Mouse (Mus musculus): ENCODE data around the gene P2ry6. TPM values are rescaled to one million over a fixed set of nuclear protein-coding genes. Genes with fewer than 3 reads are reported as not detected.
A peak's percentile ranks its signal among the peaks of the same experiment; 100 is the strongest.

The P2ry6 gene
- polyA plus RNA-seq, 1 experiment from 2014 or later, result 4.3 TPM

DNA sequence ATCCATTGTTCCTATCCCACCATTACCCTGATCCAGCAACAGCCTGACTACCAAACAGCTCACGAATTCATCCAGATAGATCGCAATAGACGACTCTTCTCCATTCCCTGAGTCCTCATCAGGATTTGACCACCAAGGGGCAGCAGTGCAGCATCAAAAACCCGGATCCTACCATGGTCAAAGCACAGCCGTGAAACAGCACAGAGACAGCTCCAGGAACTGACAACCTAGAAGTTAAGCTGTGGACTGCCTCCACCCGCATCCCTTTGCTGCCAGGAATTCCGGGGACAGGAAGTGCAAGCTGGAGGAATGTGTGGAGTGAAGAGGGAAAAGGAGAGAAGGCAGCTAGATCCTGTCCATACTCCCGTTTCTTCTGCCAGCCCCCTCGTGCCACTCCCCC, 13.6 kb upstream of the P2ry6 start:
- Histone ChIP-seq H3K27me3 (ENCODE audit: control insufficient read depth, insufficient read depth, low read length) (no peaks in the 10 kb centered on the region), H3K27ac (replicated peaks in 1 of 2; ENCODE audit: control insufficient read depth in 1 of 2, insufficient read depth in 1 of 2, low read depth in 2 of 2, low read length in 2 of 2) (peak overlapping the region in 1 of 2 experiments; percentile 59; a peak in 2 of 4 replicates), H3K4me1 (ENCODE audit: control insufficient read depth in 2 of 2, insufficient read depth in 2 of 2, low read length in 2 of 2) (peaks cover 13 to 23% of the 10 kb centered on the region in 2 experiments), H3K9ac (ENCODE audit: low read length) (peak overlapping the region; percentile 44; the same call in 1 of the 2 replicates), H3K4me2 (ENCODE audit: low read length) (0 out of 2 replicates have a peak overlapping the region, but pooled peaks have one; percentile 29), H3K4me3 (ENCODE audit: control insufficient read depth in 1 of 2, insufficient read depth in 1 of 2, low read depth in 1 of 2, low read length in 2 of 2) (no peak overlapping the region), H3K9me3 (ENCODE audit: control insufficient read depth, low read length) (no peaks in the 10 kb centered on the region), H3K36me3 (ENCODE audit: control insufficient read depth, insufficient read depth, low read length) (no peaks in the 10 kb centered on the region)
- WGBS, result 6% methylated on average over 9 of the region's 9 CpGs
- peak; percentile 69 for ATAC-seq (ENCODE audit: insufficient number of reproducible peaks, insufficient read depth, low FRiP score, low read depth)

DNA sequence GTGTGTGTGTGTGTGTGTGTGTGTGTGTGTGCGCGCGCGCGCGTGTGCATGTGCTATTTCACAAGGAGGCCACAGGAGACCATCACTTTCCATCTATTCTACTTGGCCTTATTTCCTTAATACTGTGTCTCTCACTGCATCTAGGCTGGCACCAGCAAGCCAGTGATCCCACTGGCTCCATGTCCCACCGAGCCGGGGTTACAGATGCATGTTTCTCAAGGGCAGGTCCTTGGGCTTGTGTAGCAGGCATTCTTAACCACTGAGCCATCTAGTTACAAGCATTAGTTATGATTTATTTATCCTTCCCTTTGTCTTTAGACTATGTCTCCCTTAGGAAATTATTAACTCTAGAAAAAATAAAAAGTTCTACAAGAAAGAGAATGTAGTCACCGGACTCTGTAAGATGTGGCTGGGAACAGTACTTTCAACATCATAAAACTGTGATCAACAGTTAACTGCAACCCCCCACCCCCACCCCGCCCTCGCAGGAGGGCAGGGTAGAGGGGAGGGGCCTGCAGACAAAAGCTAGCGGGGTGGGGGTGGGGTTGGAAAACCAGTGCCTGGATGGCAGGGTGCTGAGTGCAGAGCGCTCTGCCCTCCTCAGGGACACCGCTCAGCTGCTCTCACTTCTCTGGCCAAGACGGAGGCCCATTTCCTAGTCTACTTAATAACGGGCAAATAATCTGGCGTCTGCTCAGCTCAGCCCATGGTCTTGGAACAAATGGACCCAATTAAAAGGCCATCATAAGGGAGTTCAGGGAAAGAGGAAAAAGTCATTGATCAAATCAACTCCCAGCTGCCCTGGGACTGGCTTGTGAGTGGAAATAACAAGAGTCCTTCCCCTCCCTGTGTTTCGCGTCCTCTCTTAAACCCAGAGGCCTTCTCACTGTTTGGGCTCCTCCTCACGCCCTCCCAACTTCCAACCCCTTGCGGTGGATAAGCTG, 10.3 kb upstream of the P2ry6 start:
- WGBS, result 42% methylated on average over 21 of the region's 21 CpGs
- no peaks in the 10 kb centered on the region for H3K36me3 ChIP-seq (ENCODE audit: control insufficient read depth, insufficient read depth, low read length)
- H3K27me3 ChIP-seq (ENCODE audit: control insufficient read depth, insufficient read depth, low read length), result no peaks in the 10 kb centered on the region
- no peak overlapping the region for H3K4me3 ChIP-seq (ENCODE audit: control insufficient read depth in 1 of 2, insufficient read depth in 1 of 2, low read depth in 1 of 2, low read length in 2 of 2)
- no peaks in the 10 kb centered on the region for H3K9me3 ChIP-seq (ENCODE audit: control insufficient read depth, low read length)
- H3K27ac ChIP-seq (replicated peaks in 1 of 2; ENCODE audit: control insufficient read depth in 1 of 2, insufficient read depth in 1 of 2, low read depth in 2 of 2, low read length in 2 of 2), result no peak overlapping the region
- no peak overlapping the region for H3K9ac ChIP-seq (ENCODE audit: low read length)
- H3K4me1 ChIP-seq (ENCODE audit: control insufficient read depth in 2 of 2, insufficient read depth in 2 of 2, low read length in 2 of 2), result peaks cover 11 to 12% of the 10 kb centered on the region in 2 experiments
- ATAC-seq (ENCODE audit: insufficient number of reproducible peaks, insufficient read depth, low FRiP score, low read depth), result no peak; the same call in 1 of the 2 replicates
- peak overlapping the region; percentile 20; the same call in 1 of the 2 replicates for H3K4me2 ChIP-seq (ENCODE audit: low read length)

DNA sequence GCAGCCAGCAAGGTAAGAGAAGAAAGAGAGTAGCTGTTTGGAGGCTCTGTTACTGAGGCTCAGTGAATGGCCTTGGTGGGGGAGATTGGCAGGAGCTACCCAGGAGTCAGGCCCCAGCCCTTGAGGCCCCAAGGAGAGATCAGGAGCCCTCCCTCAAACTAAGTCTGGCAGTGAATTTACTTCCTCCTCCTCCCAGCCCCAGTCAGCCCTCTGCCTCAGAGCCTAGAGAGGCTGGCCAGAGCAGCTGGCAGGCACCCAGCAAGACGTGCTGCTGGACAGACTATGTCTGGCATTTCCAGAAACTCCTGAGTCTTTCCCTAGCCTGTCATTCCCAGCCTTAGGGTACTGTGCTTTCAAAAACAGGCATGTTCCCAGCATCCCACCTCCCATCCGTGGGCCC, 4.7 kb upstream of the P2ry6 start:
- Histone ChIP-seq H3K36me3 (ENCODE audit: control insufficient read depth, insufficient read depth, low read length) (no peaks in the 10 kb centered on the region), H3K4me1 (ENCODE audit: control insufficient read depth in 2 of 2, insufficient read depth in 2 of 2, low read length in 2 of 2) (peaks cover 17 to 22% of the 10 kb centered on the region in 2 experiments), H3K4me2 (ENCODE audit: low read length) (0 out of 2 replicates have a peak overlapping the region, but pooled peaks have one; percentile 21), H3K9me3 (ENCODE audit: control insufficient read depth, low read length) (no peaks in the 10 kb centered on the region), H3K27me3 (ENCODE audit: control insufficient read depth, insufficient read depth, low read length) (peaks cover 6% of the 10 kb centered on the region; the same call in 1 of the 2 replicates), H3K9ac (ENCODE audit: low read length) (no peak overlapping the region), H3K4me3 (ENCODE audit: control insufficient read depth in 1 of 2, insufficient read depth in 1 of 2, low read depth in 1 of 2, low read length in 2 of 2) (no peak overlapping the region), H3K27ac (replicated peaks in 1 of 2; ENCODE audit: control insufficient read depth in 1 of 2, insufficient read depth in 1 of 2, low read depth in 2 of 2, low read length in 2 of 2) (peak overlapping the region; percentile 47 to 70)
- peak; percentile 83 for ATAC-seq (ENCODE audit: insufficient number of reproducible peaks, insufficient read depth, low FRiP score, low read depth)
- WGBS, result 22% methylated on average over 2 of the region's 2 CpGs

DNA sequence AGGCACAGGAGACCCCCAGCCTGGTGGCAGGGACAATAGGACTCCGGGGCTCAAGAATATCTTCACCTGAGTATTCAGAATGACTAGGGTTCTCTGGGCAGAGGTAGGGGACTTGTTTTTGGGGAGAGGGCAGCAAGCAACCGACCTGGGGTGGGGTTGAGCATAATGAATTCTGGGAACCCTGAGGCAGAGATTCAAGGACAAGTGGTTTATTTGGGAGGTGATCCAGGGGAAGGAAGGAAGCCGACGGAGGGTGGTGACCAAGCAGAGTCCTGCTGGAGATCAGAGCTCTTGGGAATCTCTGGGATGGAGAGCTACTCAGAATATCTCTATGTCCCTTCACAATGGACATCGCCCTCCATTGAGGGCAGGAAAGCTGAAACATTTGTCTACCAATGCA, 3.7 kb upstream of the P2ry6 start:
- ATAC-seq (ENCODE audit: insufficient number of reproducible peaks, insufficient read depth, low FRiP score, low read depth), result no peak
- no peaks in the 10 kb centered on the region for H3K9me3 ChIP-seq (ENCODE audit: control insufficient read depth, low read length)
- H3K4me3 ChIP-seq (ENCODE audit: control insufficient read depth in 1 of 2, insufficient read depth in 1 of 2, low read depth in 1 of 2, low read length in 2 of 2), result no peak overlapping the region
- H3K4me1 ChIP-seq (ENCODE audit: control insufficient read depth in 2 of 2, insufficient read depth in 2 of 2, low read length in 2 of 2), result peaks cover 24 to 29% of the 10 kb centered on the region in 2 experiments
- no peak overlapping the region for H3K9ac ChIP-seq (ENCODE audit: low read length)
- 80% methylated on average over 5 of the region's 5 CpGs for WGBS
- H3K36me3 ChIP-seq (ENCODE audit: control insufficient read depth, insufficient read depth, low read length), result no peaks in the 10 kb centered on the region
- no peak overlapping the region; a peak in 1 of 4 replicates for H3K27ac ChIP-seq (replicated peaks in 1 of 2; ENCODE audit: control insufficient read depth in 1 of 2, insufficient read depth in 1 of 2, low read depth in 2 of 2, low read length in 2 of 2)
- no peak overlapping the region for H3K4me2 ChIP-seq (ENCODE audit: low read length)
- H3K27me3 ChIP-seq (ENCODE audit: control insufficient read depth, insufficient read depth, low read length), result peaks cover 15% of the 10 kb centered on the region

DNA sequence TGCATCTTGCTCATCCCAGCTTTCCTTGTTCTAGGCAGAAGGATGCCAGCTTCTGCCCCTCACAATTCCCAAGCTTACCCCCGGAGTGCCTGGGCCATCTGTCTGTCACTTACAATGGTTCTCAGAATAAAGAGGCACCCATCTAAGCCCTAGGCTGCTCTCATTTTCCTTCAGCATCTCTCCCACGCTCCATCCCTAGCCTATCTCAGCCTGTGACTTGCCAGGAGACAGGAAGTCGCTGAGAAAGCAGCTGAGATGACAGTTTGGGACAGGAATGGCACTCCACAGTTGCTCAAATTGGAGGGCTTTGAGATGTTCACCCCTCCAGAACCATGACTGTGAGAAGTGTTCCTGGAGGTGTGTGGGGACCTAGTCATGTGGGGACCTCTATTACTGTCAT, 1.6 kb downstream of the P2ry6 start:
- Histone ChIP-seq H3K4me2 (ENCODE audit: low read length) (no peak overlapping the region), H3K27ac (replicated peaks in 1 of 2; ENCODE audit: control insufficient read depth in 1 of 2, insufficient read depth in 1 of 2, low read depth in 2 of 2, low read length in 2 of 2) (no peak overlapping the region), H3K36me3 (ENCODE audit: control insufficient read depth, insufficient read depth, low read length) (no peaks in the 10 kb centered on the region), H3K9me3 (ENCODE audit: control insufficient read depth, low read length) (no peaks in the 10 kb centered on the region), H3K9ac (ENCODE audit: low read length) (no peak overlapping the region), H3K4me3 (ENCODE audit: control insufficient read depth in 1 of 2, insufficient read depth in 1 of 2, low read depth in 1 of 2, low read length in 2 of 2) (no peak overlapping the region), H3K4me1 (ENCODE audit: control insufficient read depth in 2 of 2, insufficient read depth in 2 of 2, low read length in 2 of 2) (peaks cover 16 to 23% of the 10 kb centered on the region in 2 experiments), H3K27me3 (ENCODE audit: control insufficient read depth, insufficient read depth, low read length) (peaks cover 20% of the 10 kb centered on the region)
- no peak for ATAC-seq (ENCODE audit: insufficient number of reproducible peaks, insufficient read depth, low FRiP score, low read depth)
- 28% methylated on average over 3 of the region's 3 CpGs for WGBS

DNA sequence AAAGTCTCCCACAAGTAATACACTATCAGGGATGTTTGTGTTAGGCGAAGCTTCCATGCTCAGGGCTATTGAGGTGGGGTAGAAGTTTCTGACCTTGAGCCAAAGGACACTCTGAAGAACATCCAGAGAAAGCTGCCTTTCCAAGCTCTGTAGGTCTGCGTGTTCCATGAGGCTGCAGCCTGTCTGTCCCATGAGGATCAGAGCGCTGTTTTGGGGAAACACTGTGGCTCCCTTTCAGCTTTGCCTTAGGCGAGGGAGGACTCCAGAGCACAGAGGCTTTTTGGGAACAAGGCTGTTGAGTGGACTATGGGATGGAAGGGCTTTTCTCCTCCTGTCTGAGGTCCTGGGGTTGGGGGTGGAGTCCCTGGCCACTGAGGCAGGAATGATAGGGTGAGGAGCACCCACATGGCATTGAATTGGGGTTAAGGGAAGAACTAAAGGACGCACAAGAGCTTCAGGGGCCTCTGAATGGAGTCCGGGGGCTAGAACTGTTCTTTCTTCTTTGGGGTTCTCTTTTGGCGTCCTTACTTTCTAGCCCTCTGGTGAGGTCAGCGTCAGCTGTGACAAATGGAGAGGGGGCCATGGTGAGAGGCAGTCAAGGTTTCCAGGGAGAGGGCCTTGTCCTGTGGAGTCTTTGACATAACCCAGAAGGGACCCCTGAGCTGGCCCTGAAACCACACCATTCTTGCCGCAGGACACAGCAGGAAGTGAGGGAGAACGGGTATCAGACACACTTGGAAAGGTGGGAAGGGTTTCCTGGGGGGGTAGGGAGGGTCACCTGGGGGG, 5.4 kb downstream of the P2ry6 start:
- 65% methylated on average over 10 of the region's 10 CpGs for WGBS
- Histone ChIP-seq H3K27me3 (ENCODE audit: control insufficient read depth, insufficient read depth, low read length) (peaks cover 13% of the 10 kb centered on the region), H3K36me3 (ENCODE audit: control insufficient read depth, insufficient read depth, low read length) (no peaks in the 10 kb centered on the region), H3K27ac (replicated peaks in 1 of 2; ENCODE audit: control insufficient read depth in 1 of 2, insufficient read depth in 1 of 2, low read depth in 2 of 2, low read length in 2 of 2) (no peak overlapping the region), H3K9me3 (ENCODE audit: control insufficient read depth, low read length) (no peaks in the 10 kb centered on the region), H3K4me2 (ENCODE audit: low read length) (no peak overlapping the region), H3K4me3 (ENCODE audit: control insufficient read depth in 1 of 2, insufficient read depth in 1 of 2, low read depth in 1 of 2, low read length in 2 of 2) (no peak overlapping the region), H3K9ac (ENCODE audit: low read length) (no peak overlapping the region), H3K4me1 (ENCODE audit: control insufficient read depth in 2 of 2, insufficient read depth in 2 of 2, low read length in 2 of 2) (peaks cover 18 to 25% of the 10 kb centered on the region in 2 experiments)
- ATAC-seq (ENCODE audit: insufficient number of reproducible peaks, insufficient read depth, low FRiP score, low read depth), result no peak

DNA sequence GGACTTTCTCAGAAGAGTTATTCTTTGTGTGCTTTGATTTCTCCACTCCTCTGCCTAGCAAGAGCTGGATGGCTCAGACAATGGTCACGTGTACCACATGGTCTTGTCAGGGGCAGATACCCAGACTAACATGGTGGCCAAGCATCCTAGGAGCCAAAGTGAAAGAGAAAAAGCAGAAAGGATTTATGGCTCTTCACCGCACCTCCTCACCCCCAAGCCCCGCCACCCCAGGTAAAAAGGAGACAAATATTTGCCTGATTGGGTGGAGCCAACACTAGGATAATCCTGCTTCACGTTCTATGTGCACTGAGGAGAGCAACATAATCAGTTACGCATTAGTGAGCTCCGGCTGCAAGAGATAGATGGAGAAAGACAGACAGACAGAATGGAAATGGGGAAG, 6.1 kb downstream of the P2ry6 start:
- WGBS, result 88% methylated on average over 6 of the region's 6 CpGs
- H3K27ac ChIP-seq (replicated peaks in 1 of 2; ENCODE audit: control insufficient read depth in 1 of 2, insufficient read depth in 1 of 2, low read depth in 2 of 2, low read length in 2 of 2), result no peak overlapping the region
- no peaks in the 10 kb centered on the region for H3K9me3 ChIP-seq (ENCODE audit: control insufficient read depth, low read length)
- H3K4me1 ChIP-seq (ENCODE audit: control insufficient read depth in 2 of 2, insufficient read depth in 2 of 2, low read length in 2 of 2), result peaks cover 14 to 19% of the 10 kb centered on the region in 2 experiments
- H3K4me3 ChIP-seq (ENCODE audit: control insufficient read depth in 1 of 2, insufficient read depth in 1 of 2, low read depth in 1 of 2, low read length in 2 of 2), result no peak overlapping the region
- no peak for ATAC-seq (ENCODE audit: insufficient number of reproducible peaks, insufficient read depth, low FRiP score, low read depth)
- H3K27me3 ChIP-seq (ENCODE audit: control insufficient read depth, insufficient read depth, low read length), result peaks cover 7% of the 10 kb centered on the region; the same call in 1 of the 2 replicates
- H3K9ac ChIP-seq (ENCODE audit: low read length), result no peak overlapping the region
- H3K4me2 ChIP-seq (ENCODE audit: low read length), result no peak overlapping the region
- no peaks in the 10 kb centered on the region for H3K36me3 ChIP-seq (ENCODE audit: control insufficient read depth, insufficient read depth, low read length)

Measured in heart, embryonic 14.5 days (tissue).